Mouse (Mus musculus): Measurements from ENCODE around the gene Bpifc.
"Not testable (repeated sequence)": the region's sequence is repeated elsewhere in the genome, so short reads cannot be mapped to it uniquely, and the experiment has no call there.

The Bpifc gene

DNA sequence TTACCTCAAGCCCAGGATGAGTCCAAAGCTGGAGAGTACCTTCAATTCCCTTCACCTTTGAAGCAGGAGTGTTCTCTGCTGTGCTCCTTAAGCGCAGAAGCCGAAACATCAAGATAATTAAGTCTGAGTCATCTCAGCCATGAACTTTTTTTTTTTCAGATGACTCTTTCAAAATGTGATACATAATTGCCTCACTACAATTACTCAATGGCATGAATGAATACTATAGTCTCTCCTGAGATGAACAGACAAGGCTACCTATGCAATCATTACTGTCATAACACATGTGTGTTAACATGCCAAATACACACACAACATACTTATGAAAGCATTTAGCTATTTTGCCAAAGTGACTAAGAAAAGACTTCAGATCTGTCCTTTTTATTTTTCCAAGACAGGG, at the start of gene Bpifc:
TSS of gene Bpifc (minus strand) at position 115 of the 400 bp plus-strand sequence.
- in situ Hi-C loops (cut with MboI; ENCODE audit: low pct_unique_long_range_greater_than_20kb in 1 of 2, low sequenced_read_pairs in 2 of 2, unreplicated experiment in 1 of 2): no loop called here

- in situ Hi-C loops (cut with MboI; ENCODE audit: low pct_unique_long_range_greater_than_20kb in 1 of 2, low sequenced_read_pairs in 2 of 2, unreplicated experiment in 1 of 2): loop anchor here (10.0 to 25.0 kb wide), 3 partner anchors 227 to 402 kb away; no protein-coding TSS in a partner anchor
Observed at GRCm38 (mm10) chr10:86060267-86060666, 48.6 kb upstream of the Bpifc start.

GRCm38 (mm10) chr10:86057712-86058111, 46.0 kb upstream of the Bpifc start:
- in situ Hi-C loops (cut with MboI; ENCODE audit: low pct_unique_long_range_greater_than_20kb in 1 of 2, low sequenced_read_pairs in 2 of 2, unreplicated experiment in 1 of 2): loop anchor here (25.0 kb wide), 2 partner anchors 230 to 405 kb away; no protein-coding TSS in a partner anchor

- in situ Hi-C loops (cut with MboI; ENCODE audit: low pct_unique_long_range_greater_than_20kb in 1 of 2, low sequenced_read_pairs in 2 of 2, unreplicated experiment in 1 of 2): loop anchor here (25.0 kb wide), 2 partner anchors 230 to 405 kb away; no protein-coding TSS in a partner anchor
Observed at GRCm38 (mm10) chr10:86057286-86057685, 45.6 kb upstream of the Bpifc start.

DNA sequence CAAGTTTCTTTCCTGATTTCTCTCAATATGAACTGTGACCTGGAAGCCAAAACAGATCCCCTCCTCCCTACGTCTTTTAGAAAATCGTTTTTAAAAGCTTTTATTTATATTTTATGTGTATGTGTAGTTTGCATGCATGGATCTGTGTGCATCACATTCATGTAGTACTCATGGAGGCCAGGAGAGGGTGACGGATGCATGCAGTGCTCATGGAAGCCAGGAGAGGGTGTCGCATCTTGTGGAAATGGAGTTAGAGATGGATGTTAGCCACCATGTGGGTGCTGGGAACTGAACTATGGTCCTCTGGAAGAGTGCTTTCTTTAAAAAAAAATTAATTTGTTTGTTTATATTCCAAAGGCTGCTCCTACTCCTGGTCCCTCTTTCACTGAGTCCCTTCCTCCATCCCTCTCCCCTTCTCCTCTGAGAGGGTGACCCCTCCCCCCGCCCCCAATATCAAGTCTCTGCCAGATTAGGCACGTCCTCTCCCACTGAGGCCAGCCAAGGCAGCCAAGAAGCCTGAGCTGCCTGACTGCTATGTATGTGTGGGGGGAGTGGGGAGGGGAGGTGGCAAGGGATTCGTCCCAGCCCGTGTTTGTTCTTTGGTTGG, 44.7 kb upstream of the Bpifc start:
- in situ Hi-C loops (cut with MboI; ENCODE audit: low pct_unique_long_range_greater_than_20kb in 1 of 2, low sequenced_read_pairs in 2 of 2, unreplicated experiment in 1 of 2): loop anchor here (25.0 kb wide), 2 partner anchors 231 to 406 kb away; no protein-coding TSS in a partner anchor

GRCm38 (mm10) chr10:86052818-86053522, 41.3 kb upstream of the Bpifc start:
- in situ Hi-C loops (cut with MboI; ENCODE audit: low pct_unique_long_range_greater_than_20kb in 1 of 2, low sequenced_read_pairs in 2 of 2, unreplicated experiment in 1 of 2): loop anchor here (25.0 kb wide), 2 partner anchors 234 to 409 kb away; no protein-coding TSS in a partner anchor

DNA sequence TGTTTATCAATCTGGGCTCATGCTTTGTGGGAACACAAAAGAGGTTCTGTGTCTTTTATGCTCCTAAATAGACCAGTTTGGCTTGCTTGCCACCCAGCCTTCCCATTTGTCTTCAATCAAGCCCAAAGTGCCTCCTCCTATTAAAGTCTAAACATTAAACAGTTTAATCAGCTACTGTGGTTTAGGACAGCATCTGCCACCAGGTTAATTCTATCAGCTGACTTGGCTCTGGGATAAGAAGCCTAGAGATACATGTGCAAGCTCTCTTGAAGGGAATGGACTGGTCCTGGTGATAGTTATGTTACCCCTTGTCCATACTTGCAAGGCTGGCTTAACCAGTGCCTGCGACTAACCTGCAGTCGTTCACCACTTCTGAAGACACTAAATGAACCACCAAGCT, 38.8 kb upstream of the Bpifc start:
- in situ Hi-C loops (cut with MboI; ENCODE audit: low pct_unique_long_range_greater_than_20kb in 1 of 2, low sequenced_read_pairs in 2 of 2, unreplicated experiment in 1 of 2): loop anchor here (25.0 kb wide), 2 partner anchors 237 to 412 kb away; no protein-coding TSS in a partner anchor

GRCm38 (mm10) chr10:86047786-86048185, 36.1 kb upstream of the Bpifc start:
- in situ Hi-C loops (cut with MboI; ENCODE audit: low pct_unique_long_range_greater_than_20kb in 1 of 2, low sequenced_read_pairs in 2 of 2, unreplicated experiment in 1 of 2): no loop called here

DNA sequence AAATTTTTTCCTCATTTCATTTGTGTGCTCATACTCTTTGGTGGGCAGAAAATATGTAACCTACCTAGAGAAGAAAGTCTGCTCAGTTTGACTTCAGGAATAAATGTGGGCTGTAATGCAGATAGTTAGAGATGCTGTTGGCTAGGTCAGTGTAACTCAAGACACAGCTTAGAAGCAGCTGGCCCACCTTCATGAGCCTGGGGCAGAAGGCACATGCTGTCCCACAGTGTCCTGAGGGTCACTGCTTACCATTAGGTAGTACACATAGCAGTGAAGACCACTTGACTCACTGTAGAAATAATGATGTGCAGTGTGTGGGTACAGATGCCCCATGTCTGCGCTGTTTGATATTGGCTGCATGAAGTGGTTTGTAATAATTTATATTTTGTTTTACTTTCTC, 34.7 kb upstream of the Bpifc start:
- in situ Hi-C loops (cut with MboI; ENCODE audit: low pct_unique_long_range_greater_than_20kb in 1 of 2, low sequenced_read_pairs in 2 of 2, unreplicated experiment in 1 of 2): no loop called here

- in situ Hi-C loops (cut with MboI; ENCODE audit: low pct_unique_long_range_greater_than_20kb in 1 of 2, low sequenced_read_pairs in 2 of 2, unreplicated experiment in 1 of 2): no loop called here
Observed at GRCm38 (mm10) chr10:86044066-86044465, 32.4 kb upstream of the Bpifc start.

DNA sequence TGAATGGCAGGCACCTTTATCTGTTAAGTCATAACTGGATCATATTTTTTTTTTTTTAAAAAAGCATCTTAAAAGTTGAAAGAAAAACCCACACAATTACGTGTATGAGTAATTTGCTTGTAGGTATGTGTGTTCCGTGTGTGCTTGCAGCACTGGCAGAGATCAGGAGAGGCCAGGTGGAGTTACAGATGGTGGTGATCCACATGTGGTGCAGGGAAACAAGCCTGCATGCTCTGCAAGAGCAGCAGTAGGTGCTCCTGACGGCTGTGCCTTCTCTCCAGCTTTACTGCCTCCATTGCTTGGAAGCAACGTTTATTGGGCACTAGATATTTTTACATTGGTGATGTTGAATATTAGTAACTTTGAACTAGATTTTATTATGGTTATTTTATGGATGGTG, 32.0 kb upstream of the Bpifc start:
- in situ Hi-C loops (cut with MboI; ENCODE audit: low pct_unique_long_range_greater_than_20kb in 1 of 2, low sequenced_read_pairs in 2 of 2, unreplicated experiment in 1 of 2): no loop called here

- in situ Hi-C loops (cut with MboI; ENCODE audit: low pct_unique_long_range_greater_than_20kb in 1 of 2, low sequenced_read_pairs in 2 of 2, unreplicated experiment in 1 of 2): no loop called here
Observed at GRCm38 (mm10) chr10:86034007-86034728, 22.5 kb upstream of the Bpifc start.

- in situ Hi-C loops (cut with MboI; ENCODE audit: low pct_unique_long_range_greater_than_20kb in 1 of 2, low sequenced_read_pairs in 2 of 2, unreplicated experiment in 1 of 2): no loop called here
Observed at GRCm38 (mm10) chr10:86032517-86032916, 20.8 kb upstream of the Bpifc start.

- in situ Hi-C loops (cut with MboI; ENCODE audit: low pct_unique_long_range_greater_than_20kb in 1 of 2, low sequenced_read_pairs in 2 of 2, unreplicated experiment in 1 of 2): no loop called here
Observed at GRCm38 (mm10) chr10:86030743-86031142, 19.0 kb upstream of the Bpifc start.

- in situ Hi-C loops (cut with MboI; ENCODE audit: low pct_unique_long_range_greater_than_20kb in 1 of 2, low sequenced_read_pairs in 2 of 2, unreplicated experiment in 1 of 2): not testable (repeated sequence)
Observed at GRCm38 (mm10) chr10:86026807-86027206, 15.1 kb upstream of the Bpifc start.

- in situ Hi-C loops (cut with MboI; ENCODE audit: low pct_unique_long_range_greater_than_20kb in 1 of 2, low sequenced_read_pairs in 2 of 2, unreplicated experiment in 1 of 2): no loop called here
Observed at GRCm38 (mm10) chr10:86026354-86026753, 14.7 kb upstream of the Bpifc start.

DNA sequence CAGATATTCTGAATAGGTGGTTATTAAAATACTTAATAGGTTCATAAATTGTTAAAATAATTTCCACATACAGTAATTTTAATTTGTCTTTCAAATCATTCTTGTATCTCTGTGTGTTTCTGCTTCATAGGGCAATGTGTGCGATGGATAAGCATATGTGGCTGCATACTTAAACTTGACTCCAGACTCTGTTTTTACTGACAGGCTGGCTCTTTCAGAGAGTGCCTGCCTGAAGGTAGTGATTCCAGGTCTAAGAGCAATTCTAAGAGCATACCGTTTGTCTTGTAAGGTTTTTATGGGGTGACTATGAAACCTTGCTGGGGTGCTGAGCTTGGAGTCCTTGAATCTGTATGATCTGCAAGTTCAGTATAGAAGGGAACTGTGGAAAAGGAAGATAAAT, 14.2 kb upstream of the Bpifc start:
- in situ Hi-C loops (cut with MboI; ENCODE audit: low pct_unique_long_range_greater_than_20kb in 1 of 2, low sequenced_read_pairs in 2 of 2, unreplicated experiment in 1 of 2): no loop called here

- in situ Hi-C loops (cut with MboI; ENCODE audit: low pct_unique_long_range_greater_than_20kb in 1 of 2, low sequenced_read_pairs in 2 of 2, unreplicated experiment in 1 of 2): no loop called here
Observed at GRCm38 (mm10) chr10:86023149-86023548, 11.5 kb upstream of the Bpifc start.

DNA sequence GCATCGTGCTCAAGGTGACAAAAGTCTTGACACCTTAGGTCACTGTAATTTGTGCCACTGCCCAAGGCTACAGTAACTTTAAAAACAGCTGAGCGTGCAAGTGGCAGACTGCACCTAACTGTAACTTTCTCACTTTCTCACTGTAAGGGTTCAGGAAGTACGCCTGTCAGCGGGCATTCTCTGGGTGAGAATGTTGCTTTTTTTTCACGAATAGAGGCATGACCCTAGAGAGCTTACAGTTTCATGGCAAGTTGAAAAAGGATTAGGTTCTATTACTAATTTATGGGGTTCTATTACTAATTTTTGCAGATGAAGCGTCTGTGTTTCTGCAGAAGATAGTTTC, 10.8 kb upstream of the Bpifc start:
- in situ Hi-C loops (cut with MboI; ENCODE audit: low pct_unique_long_range_greater_than_20kb in 1 of 2, low sequenced_read_pairs in 2 of 2, unreplicated experiment in 1 of 2): no loop called here

Data from mouse embryonic stem cell (cell line).